Mouse (Mus musculus): Measurements from ENCODE around the gene Rab4a.

- no peak for TF ChIP-seq CHD1 (IDR thresholded peaks at IDR 0.05; ENCODE audit: low read depth, low read length)
- no peak for TF ChIP-seq ZMIZ1 (IDR thresholded peaks at IDR 0.05; ENCODE audit: low read depth, low read length)
- TF ChIP-seq GABPA (IDR thresholded peaks at IDR 0.05; ENCODE audit: low read depth, low read length) = no peak
- TF ChIP-seq CTCF (IDR thresholded peaks at IDR 0.05 in 2 of 3, conservative IDR thresholded peaks at IDR 0.05 in 1 of 3; ENCODE audit: control insufficient read depth in 1 of 3, insufficient read depth in 1 of 3, low read depth in 2 of 3, low read length in 3 of 3, poor library complexity in 1 of 3, severe bottlenecking in 1 of 3) = peak; percentile 65 to 83 (median 68)
- TF ChIP-seq TCF12 (IDR thresholded peaks at IDR 0.05; ENCODE audit: low read depth, low read length) = no peak
- peak in 1 of 2 experiments; percentile 30; a peak in 1 of 4 replicates for TF ChIP-seq POLR2A (IDR thresholded peaks at IDR 0.05; ENCODE audit: control insufficient read depth in 1 of 2, insufficient read depth in 1 of 2, low read depth in 1 of 2, low read length in 2 of 2, poor library complexity in 1 of 2)
- TF ChIP-seq MAX (IDR thresholded peaks at IDR 0.05; ENCODE audit: low read length) = no peak
- no peak for TF ChIP-seq ETS1 (IDR thresholded peaks at IDR 0.05; ENCODE audit: low read depth, low read length)
- TF ChIP-seq NRF1 (IDR thresholded peaks at IDR 0.05; ENCODE audit: insufficient read depth, low read depth, low read length, poor library complexity, severe bottlenecking) = no peak
- no peak for TF ChIP-seq ZNF384 (IDR thresholded peaks at IDR 0.05; ENCODE audit: low read depth, low read length)
- TF ChIP-seq JUND (IDR thresholded peaks at IDR 0.05; ENCODE audit: low read depth, low read length) = no peak
- TF ChIP-seq KAT2A (conservative IDR thresholded peaks at IDR 0.05; ENCODE audit: low read depth, low read length) = no peak
- peak; percentile 38 for TF ChIP-seq ZC3H11A (IDR thresholded peaks at IDR 0.05; ENCODE audit: low read depth, low read length)
- TF ChIP-seq POLR2AphosphoS2 (IDR thresholded peaks at IDR 0.05; ENCODE audit: low read length) = no peak
These were observed 17.3 kb downstream of the Rab4a start for GRCm38 (mm10) chr8:123823111-123823510.
